Mouse (Mus musculus) embryonic facial prominence, embryonic 13.5 days (tissue): ENCODE results near the gene Pafah1b3. TPM values are rescaled to one million over a fixed set of nuclear protein-coding genes. Genes with fewer than 3 reads are reported as not detected.

ENCODE experiments used
- ATAC-seq: fragments of 200-750 bp; cut with Nextera tagmentation; 2 replicates; pipeline ENCODE4 v1.8.0; 2017; ENCODE audit warnings: low read depth; ENCODE audit not compliant: insufficient number of reproducible peaks, insufficient read depth, low FRiP score, low TSS enrichment
- H3K27ac ChIP-seq: fragments of 300-500 bp; sonication (generic); 2 replicates; pipeline ENCODE4 v1.5.1; 2015; ENCODE audit warnings: moderate library complexity, mild to moderate bottlenecking, inconsistent platforms
- H3K27me3 ChIP-seq: fragments of 300-500 bp; sonication (generic); 2 replicates; pipeline ENCODE4 v1.6.1; 2015; ENCODE audit warnings: mild to moderate bottlenecking, inconsistent platforms
- H3K36me3 ChIP-seq: fragments of 300-500 bp; sonication (generic); 2 replicates; pipeline ENCODE4 v1.6.1; 2015; ENCODE audit warnings: mild to moderate bottlenecking, inconsistent platforms
- H3K4me1 ChIP-seq: fragments of 300-500 bp; sonication (generic); 2 replicates; pipeline ENCODE4 v1.6.1; 2015; ENCODE audit warnings: inconsistent platforms
- H3K4me2 ChIP-seq: fragments of 300-500 bp; sonication (generic); 2 replicates; pipeline ENCODE4 v1.6.1; 2015; ENCODE audit warnings: moderate library complexity, mild to moderate bottlenecking, inconsistent platforms
- H3K4me3 ChIP-seq: fragments of 300-500 bp; sonication (generic); 2 replicates; pipeline ENCODE4 v1.5.1; 2015; ENCODE audit warnings: mild to moderate bottlenecking, inconsistent platforms
- H3K9ac ChIP-seq: fragments of 300-500 bp; sonication (generic); 2 replicates; pipeline ENCODE4 v1.6.1; 2015; ENCODE audit warnings: mild to moderate bottlenecking, inconsistent platforms
- H3K9me3 ChIP-seq: fragments of 300-500 bp; sonication (generic); 2 replicates; pipeline ENCODE4 v1.6.1; 2016; ENCODE audit warnings: inconsistent platforms
- WGBS: fragments of 180-500 bp; shearing (Covaris S2); methylation state at CpG from one replicate; pipeline ENCODE4 v1.1.7; 2015; ENCODE audit warnings: mixed read lengths; 5-methylcytosine and 5-hydroxymethylcytosine counted together
- polyA plus RNA-seq: library from polyadenylated mRNA; unstranded; fragments of >200 nt; fragmentation: Nextera tagmentation; extraction: Ambion mirVana; gene quantifications from 2 replicates; pipeline ENCODE4 v1.2.1, GENCODE M21; 2015

Gene Pafah1b3
- polyA plus RNA-seq, 1 experiment from 2014 or later = 315 TPM

DNA sequence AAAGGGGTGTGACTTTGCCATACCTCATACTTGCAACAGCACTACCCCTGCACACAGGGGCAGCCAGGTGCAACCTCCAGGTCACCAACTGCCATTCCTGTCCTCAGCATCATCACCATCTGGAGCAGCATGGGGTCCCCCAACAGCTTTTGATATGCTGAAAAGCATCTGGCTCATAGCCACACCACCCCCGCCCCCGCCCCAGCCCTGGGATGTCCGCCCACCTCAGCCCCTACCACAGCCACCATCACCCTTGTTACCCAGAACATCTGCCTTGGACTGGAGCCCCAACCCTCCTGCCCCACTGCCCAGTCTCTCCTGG is 5.9 kb upstream of the Pafah1b3 start:
- no peaks in the 10 kb centered on the region for H3K9me3 ChIP-seq
- no peak overlapping the region for H3K27ac ChIP-seq
- H3K4me3 ChIP-seq = no peak overlapping the region
- no peaks in the 10 kb centered on the region for H3K36me3 ChIP-seq
- ATAC-seq = no peak
- WGBS = 84% methylated on average over 3 of the region's 3 CpGs
- no peak overlapping the region for H3K9ac ChIP-seq
- peaks cover 13% of the 10 kb centered on the region for H3K27me3 ChIP-seq
- H3K4me2 ChIP-seq = no peak overlapping the region
- H3K4me1 ChIP-seq = peaks cover 11% of the 10 kb centered on the region

DNA sequence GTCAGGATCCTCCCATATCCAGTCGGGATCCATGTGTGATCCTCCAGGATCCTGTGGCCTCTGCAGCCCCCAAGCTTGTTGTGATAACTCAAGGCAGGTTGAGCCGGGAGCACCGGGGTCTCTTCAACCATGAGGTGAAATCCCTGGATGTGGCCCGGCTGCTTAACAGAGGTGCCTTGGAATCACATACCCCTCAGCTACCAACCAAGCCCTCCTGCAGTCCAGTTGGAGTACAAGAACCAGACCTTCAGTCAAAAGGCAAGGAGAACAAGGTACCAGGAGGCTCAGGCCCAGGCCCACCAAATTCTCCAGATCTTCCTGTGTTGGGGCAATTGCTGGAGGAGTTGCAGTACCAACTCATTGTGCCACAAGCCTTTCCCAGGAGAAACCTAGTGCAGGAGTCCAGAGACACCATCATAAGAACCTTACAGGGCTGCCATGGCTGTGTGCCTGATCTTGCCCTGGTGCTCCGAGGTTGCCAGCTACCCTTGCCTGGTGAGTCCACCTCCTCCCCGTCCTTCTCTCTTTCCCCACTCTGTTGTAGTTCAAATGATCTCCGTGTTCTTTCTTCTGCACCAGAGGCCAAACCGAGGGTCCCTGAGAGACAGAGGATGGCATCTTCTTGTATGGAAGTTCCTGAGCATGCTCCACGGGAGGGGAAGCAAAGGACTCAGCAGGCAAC is 5.4 kb upstream of the Pafah1b3 start:
- peaks cover 16% of the 10 kb centered on the region for H3K4me1 ChIP-seq
- no peak overlapping the region for H3K4me3 ChIP-seq
- H3K27me3 ChIP-seq = peaks cover 8% of the 10 kb centered on the region
- WGBS = 74% methylated on average over 9 of the region's 9 CpGs
- no peak overlapping the region for H3K27ac ChIP-seq
- no peak overlapping the region for H3K9ac ChIP-seq
- no peak for ATAC-seq
- no peak overlapping the region for H3K4me2 ChIP-seq
- no peaks in the 10 kb centered on the region for H3K36me3 ChIP-seq
- no peaks in the 10 kb centered on the region for H3K9me3 ChIP-seq

DNA sequence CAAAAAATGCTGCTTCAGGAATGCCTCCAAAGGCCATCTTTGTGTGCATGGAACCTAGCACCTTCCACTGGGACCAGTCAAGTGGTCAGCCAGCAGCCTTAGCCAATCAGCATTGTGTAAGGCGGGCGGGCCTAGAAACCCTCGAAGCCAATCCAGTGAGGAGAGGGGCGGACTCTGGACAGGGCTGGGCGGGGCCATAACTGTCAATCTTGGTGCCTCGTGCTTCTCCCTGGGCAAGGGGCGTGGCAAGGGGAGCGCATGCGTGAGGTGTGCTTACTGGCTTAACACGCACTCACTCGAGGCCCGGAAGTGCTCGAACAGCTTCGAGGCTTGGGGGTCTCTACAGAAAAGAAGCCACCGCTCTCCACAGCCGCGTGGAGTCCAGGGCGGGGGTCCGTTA is 3.3 kb upstream of the Pafah1b3 start, which contains the start of gene Prr19:
TSS of gene Prr19 (plus strand) at position 349 of the 400 bp plus-strand sequence.
- Histone ChIP-seq H3K9ac (no peak within 1 kb of the TSS), H3K9me3 (no peaks in the 10 kb centered on the region), H3K36me3 (peaks cover 1% of the 10 kb centered on the region), H3K4me1 (peaks cover 23% of the 10 kb centered on the region), H3K4me3 (no peak within 1 kb of the TSS), H3K27me3 (no peaks in the 10 kb centered on the region), H3K27ac (no peak within 1 kb of the TSS), H3K4me2 (no peak within 1 kb of the TSS)
- no peak for ATAC-seq
- WGBS = 51% methylated on average over 19 of the region's 19 CpGs

DNA sequence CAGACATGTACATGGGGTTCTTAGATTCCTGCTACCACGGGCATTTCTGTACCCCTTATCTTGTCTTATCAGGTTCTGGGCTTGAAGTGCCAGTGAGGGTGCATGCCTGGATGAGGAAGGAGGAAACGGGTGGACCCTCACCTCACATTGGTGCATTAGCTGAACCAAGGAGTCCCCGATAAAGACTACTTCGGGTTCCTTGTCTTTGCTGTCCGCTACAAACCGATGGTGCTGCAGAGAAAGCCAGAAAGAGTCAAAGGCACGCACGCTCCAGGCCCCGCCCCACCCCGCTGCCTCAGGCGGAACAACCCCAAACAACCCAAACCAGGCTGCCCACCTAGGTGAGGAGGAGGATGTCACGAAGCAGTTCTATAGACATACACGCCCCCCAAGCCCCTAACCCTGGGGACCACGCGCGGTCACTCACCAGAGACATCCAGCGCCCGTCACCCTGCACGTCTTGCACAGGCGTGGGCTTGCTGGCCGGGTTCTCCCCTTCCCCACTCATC is 787 bp downstream of the Pafah1b3 start:
- Histone ChIP-seq H3K27ac (peak overlapping the region; percentile 97), H3K27me3 (no peaks in the 10 kb centered on the region), H3K36me3 (peaks cover 42% of the 10 kb centered on the region), H3K4me3 (peak overlapping the region; percentile 88), H3K4me2 (peak overlapping the region; percentile 78), H3K9ac (peak overlapping the region; percentile 91), H3K4me1 (peaks cover 27% of the 10 kb centered on the region), H3K9me3 (no peaks in the 10 kb centered on the region)
- ATAC-seq = no peak; the same call in 1 of the 2 replicates
- WGBS = under 1% methylated on average over 21 of the region's 21 CpGs

DNA sequence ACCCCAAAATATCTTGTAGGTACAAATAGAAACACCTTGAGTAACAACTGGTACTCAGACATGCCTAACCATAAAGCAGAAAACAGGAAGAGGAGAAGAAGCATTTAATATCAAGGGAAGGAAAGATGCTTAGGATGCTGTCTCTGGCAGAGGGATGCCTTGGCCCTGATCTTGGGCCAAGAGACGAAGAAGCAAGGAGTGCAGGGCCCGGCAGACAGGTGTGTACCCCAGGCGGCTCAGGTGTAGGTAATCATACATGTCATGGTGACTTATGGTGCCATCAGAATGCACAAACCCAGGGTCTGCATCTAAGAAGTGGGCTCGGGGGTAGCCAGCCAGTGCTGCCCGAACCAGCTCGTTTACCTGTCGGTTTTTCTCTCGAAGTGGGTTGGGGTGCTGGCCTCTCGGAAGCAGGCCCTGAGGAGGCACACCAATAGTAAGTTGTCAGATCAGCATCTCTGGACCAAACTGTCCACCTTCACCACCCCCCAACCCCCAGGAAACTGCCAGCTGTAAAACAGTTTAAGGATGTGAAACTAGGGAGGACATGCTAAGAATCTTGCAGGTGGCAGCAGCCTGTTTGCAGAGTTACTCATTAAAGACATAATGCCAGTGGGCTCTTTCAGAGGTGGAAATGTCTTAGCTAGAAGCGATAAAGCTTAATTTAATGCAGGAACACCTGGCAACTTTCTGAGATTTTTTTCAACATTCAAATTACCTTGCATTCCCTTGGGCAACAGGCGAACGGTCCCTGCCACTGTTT is 2.6 kb downstream of the Pafah1b3 start:
- no peak overlapping the region for H3K4me2 ChIP-seq
- 84% methylated on average over 12 of the region's 12 CpGs for WGBS
- no peaks in the 10 kb centered on the region for H3K9me3 ChIP-seq
- H3K4me3 ChIP-seq = no peak overlapping the region
- no peak for ATAC-seq
- no peak overlapping the region for H3K27ac ChIP-seq
- peaks cover 61% of the 10 kb centered on the region for H3K36me3 ChIP-seq
- H3K4me1 ChIP-seq = peaks cover 39% of the 10 kb centered on the region
- H3K9ac ChIP-seq = 0 out of 2 replicates have a peak overlapping the region, but pooled peaks have one; percentile 6
- H3K27me3 ChIP-seq = no peaks in the 10 kb centered on the region

DNA sequence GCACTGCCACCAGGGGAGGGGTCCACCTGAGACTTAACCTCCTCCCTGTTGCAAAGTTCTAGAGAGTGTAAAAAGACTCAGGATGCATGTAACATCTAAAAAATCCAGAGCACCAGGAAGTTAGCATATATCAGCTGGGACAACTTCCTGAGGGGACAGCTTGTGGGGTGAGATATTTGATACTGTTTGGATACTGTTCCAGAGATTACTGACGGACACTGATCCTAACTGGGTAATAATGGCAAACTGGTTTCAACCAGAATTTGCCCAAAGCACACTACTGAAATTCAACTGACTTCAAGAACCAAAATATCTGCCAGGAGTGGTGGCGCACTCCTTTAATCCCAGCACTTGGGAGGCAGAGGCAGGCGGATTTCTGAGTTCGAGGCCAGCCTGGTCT is 3.3 kb downstream of the Pafah1b3 start:
- WGBS = 86% methylated on average over 4 of the region's 4 CpGs
- Histone ChIP-seq H3K4me1 (peaks cover 39% of the 10 kb centered on the region), H3K27me3 (no peaks in the 10 kb centered on the region), H3K4me2 (no peak overlapping the region), H3K4me3 (no peak overlapping the region), H3K9me3 (no peaks in the 10 kb centered on the region), H3K27ac (no peak overlapping the region), H3K9ac (no peak overlapping the region), H3K36me3 (peaks cover 67% of the 10 kb centered on the region)
- ATAC-seq = no peak

DNA sequence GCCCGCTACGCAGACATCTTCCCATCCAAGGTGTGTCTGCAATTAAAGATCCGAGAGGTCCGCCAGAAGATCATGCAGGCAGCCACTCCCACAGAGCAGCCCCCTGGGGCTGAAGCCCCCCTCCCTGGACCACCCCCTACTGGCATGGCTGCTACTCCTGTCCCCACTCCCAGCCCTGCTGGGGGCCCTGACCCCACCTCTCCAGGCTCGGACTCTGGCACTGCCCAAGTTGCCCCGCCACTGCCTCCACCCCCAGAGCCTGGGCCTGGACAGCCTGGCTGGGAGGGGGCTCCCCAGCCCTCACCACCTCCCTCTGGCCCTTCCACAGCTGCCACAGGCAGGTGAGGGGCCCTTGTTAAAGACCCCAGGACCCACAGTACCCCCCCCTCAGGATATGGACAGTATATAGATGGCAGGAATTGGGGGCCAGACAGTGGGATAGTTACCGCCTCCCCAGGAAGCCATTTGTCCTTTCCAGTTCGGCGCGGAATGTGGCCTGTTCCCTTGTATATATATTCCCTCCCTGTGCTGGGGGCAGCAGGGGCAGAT is 4.5 kb downstream of the Pafah1b3 start:
- WGBS = 79% methylated on average over 10 of the region's 10 CpGs
- Histone ChIP-seq H3K27ac (peak overlapping the region; percentile 64; the same call in 1 of the 2 replicates), H3K9ac (no peak overlapping the region), H3K9me3 (no peaks in the 10 kb centered on the region), H3K4me1 (peaks cover 35% of the 10 kb centered on the region), H3K36me3 (peaks cover 79% of the 10 kb centered on the region), H3K27me3 (no peaks in the 10 kb centered on the region), H3K4me3 (no peak overlapping the region), H3K4me2 (no peak overlapping the region)
- ATAC-seq = no peak

DNA sequence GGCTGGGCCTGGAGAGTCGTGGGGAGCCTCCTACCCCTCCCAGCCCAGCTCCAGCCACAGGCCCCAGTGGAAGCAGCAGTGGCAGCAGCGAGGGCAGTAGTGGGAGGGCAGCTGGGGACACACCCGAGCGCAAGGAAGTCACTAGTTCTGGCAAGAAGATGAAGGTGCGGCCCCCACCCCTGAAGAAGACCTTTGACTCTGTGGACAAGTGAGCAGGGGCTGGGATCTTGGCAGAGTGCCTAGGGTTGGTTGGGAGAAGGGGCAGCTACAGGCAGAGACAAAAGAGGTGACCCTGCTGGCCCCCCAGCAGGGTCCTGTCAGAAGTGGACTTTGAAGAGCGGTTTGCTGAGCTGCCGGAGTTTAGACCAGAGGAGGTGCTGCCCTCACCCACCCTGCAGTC is 5.7 kb downstream of the Pafah1b3 start:
- peak overlapping the region; percentile 27; the same call in 1 of the 2 replicates for H3K9ac ChIP-seq
- H3K4me2 ChIP-seq = no peak overlapping the region
- H3K27ac ChIP-seq = no peak overlapping the region
- H3K27me3 ChIP-seq = no peaks in the 10 kb centered on the region
- no peak for ATAC-seq
- H3K4me3 ChIP-seq = no peak overlapping the region
- peaks cover 32% of the 10 kb centered on the region for H3K4me1 ChIP-seq
- WGBS = 66% methylated on average over 7 of the region's 7 CpGs
- H3K9me3 ChIP-seq = no peaks in the 10 kb centered on the region
- H3K36me3 ChIP-seq = peaks cover 91% of the 10 kb centered on the region

DNA sequence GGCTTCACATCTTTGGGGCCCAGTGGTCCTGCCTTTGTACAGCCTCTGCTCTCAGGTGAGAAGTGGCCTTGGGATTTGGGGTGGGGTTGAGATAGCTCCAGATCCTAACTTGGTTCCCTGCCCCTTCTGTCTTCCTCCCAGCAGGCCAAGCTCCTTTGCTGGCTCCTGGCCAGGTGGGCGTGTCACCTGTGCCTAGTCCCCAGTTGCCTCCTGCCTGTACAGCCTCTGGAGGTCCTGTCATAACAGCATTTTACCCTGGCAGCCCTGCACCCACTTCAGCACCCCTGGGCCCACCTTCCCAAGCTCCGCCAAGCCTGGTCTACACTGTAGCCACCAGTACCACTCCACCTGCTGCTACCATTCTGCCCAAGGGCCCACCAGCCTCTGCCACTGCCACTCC is 6.9 kb downstream of the Pafah1b3 start:
- H3K36me3 ChIP-seq = peaks cover 100% of the 10 kb centered on the region
- 74% methylated on average over 2 of the region's 2 CpGs for WGBS
- H3K4me1 ChIP-seq = peaks cover 23% of the 10 kb centered on the region
- no peak for ATAC-seq
- 0 out of 2 replicates have a peak overlapping the region, but pooled peaks have one; percentile 0 for H3K9ac ChIP-seq
- no peak overlapping the region for H3K4me2 ChIP-seq
- no peaks in the 10 kb centered on the region for H3K27me3 ChIP-seq
- H3K4me3 ChIP-seq = no peak overlapping the region
- 0 out of 2 replicates have a peak overlapping the region, but pooled peaks have one; percentile 39 for H3K27ac ChIP-seq
- H3K9me3 ChIP-seq = no peaks in the 10 kb centered on the region

DNA sequence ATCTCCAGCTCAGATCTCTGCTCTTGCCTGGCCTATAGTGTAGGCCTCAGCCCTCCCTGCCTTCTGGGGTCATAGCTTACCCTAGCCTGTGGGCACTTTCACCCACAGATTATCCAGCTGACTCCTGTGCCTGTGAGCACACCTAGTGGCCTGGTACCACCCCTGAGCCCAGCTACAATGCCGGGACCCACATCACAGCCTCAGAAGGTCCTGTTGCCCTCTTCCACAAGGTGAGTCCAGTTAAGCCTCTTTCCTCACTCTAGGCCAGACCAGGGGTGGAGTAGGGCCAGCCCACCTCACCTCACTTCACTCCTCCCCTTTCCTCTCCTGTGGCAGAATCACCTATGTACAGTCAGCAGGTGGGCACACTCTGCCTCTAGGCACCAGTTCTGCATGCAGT is 7.3 kb downstream of the Pafah1b3 start:
- Histone ChIP-seq H3K4me2 (no peak overlapping the region), H3K4me3 (no peak overlapping the region), H3K27ac (no peak overlapping the region), H3K27me3 (no peaks in the 10 kb centered on the region), H3K4me1 (peaks cover 23% of the 10 kb centered on the region), H3K9me3 (no peaks in the 10 kb centered on the region), H3K9ac (0 out of 2 replicates have a peak overlapping the region, but pooled peaks have one; percentile 0), H3K36me3 (peaks cover 100% of the 10 kb centered on the region)
- peak; percentile 50; the same call in 1 of the 2 replicates for ATAC-seq
- WGBS = 92% methylated on average over 1 of the region's 1 CpGs

DNA sequence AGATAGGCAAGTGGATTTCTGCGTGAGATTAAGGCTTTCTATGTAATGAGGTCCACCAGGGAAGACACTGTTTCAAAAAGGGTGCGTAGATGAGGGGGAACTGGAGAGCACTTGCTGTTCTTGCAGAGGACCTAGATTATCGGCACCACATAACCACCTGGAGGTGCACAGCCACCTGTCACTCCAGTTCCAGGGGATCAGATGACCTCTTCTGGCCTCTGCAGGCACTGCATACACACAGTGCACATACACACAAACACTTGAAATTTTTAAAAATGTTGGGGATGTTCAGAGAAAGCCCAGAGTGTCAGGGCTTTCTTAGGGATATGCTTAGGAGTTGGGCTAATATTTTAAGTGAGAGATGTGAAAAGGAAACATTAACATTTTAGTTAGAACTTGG is 7.9 kb downstream of the Pafah1b3 start:
- Histone ChIP-seq H3K27ac (no peak overlapping the region), H3K4me2 (no peak overlapping the region), H3K9ac (no peak overlapping the region), H3K4me3 (no peak overlapping the region), H3K4me1 (peaks cover 21% of the 10 kb centered on the region), H3K27me3 (no peaks in the 10 kb centered on the region), H3K36me3 (peaks cover 100% of the 10 kb centered on the region), H3K9me3 (no peaks in the 10 kb centered on the region)
- 95% methylated on average over 3 of the region's 3 CpGs for WGBS
- no peak for ATAC-seq
